Mouse (Mus musculus): ENCODE data around the gene Rapgefl1.

DNA sequence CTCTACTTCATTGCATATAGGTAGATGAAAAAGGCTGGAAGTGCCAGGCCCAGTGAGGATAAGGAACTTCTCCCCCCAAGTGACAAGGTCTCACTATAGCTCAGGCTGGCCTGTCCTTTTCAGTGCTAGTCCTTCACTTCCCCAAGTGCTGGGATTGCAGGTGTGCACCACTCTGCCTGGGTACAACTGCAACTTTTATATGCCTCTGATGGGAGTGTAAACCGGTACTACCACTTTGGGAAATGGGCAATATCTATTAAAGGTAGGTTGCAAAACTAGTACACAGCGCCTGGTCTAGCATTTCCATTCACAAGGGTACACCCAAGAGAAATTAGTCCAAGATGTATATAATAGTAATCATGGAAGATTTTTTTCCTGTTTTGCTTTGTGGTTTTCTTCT lies 18.1 kb downstream of the Rapgefl1 start:
- no peak for TF ChIP-seq CTCF (IDR thresholded peaks at IDR 0.05; ENCODE audit: low read depth)
- no peak for TF ChIP-seq EP300 (IDR thresholded peaks at IDR 0.05; ENCODE audit: low read depth)
